ENCODE assay signal across 10 mouse cellular contexts in genomic region chr5:111054848-111055428, GRCm38 (mm10).
DNase-seq lines count a peak whose midpoint lies in the region; ATAC-seq lines count a peak whose summit lies in the region.
"Had no signal": no experiment of that assay in that cellular context is flagged by ENCODE, and none has a peak within 500 bp of the region (broad histone marks: within the 10 kb centered on the region; RNA-seq: fewer than 3 reads in every experiment).

No protein-coding gene starts in this region.

- peak overlapping the region; percentile 48 for H3K4me2 ChIP-seq in lung, embryonic 16.5 days (ENCODE audit: low read depth, low read length)
- H3K4me2 ChIP-seq in forebrain, embryonic 16.5 days (ENCODE audit: low read length): peak overlapping the region; percentile 46
- peak overlapping the region; percentile 22; the same call in 1 of the 2 replicates for H3K4me2 ChIP-seq in stomach, embryonic 16.5 days (ENCODE audit: low read depth, low read length)

- peak overlapping the region; percentile 14; the same call in 1 of the 2 replicates for H3K4me3 ChIP-seq in lung, embryonic 16.5 days (ENCODE audit: low read length)
- H3K4me3 ChIP-seq in forebrain, embryonic 16.5 days (replicated peaks; ENCODE audit: low read length): peak overlapping the region; percentile 13; the same call in 1 of the 2 replicates
- no peak overlapping the region for H3K4me3 ChIP-seq in midbrain, embryonic 10.5 days
- H3K4me3 ChIP-seq in stomach, embryonic 16.5 days (replicated peaks; ENCODE audit: low read length): no peak overlapping the region

- 22% methylated on average over 17 of the region's 17 CpGs for WGBS in lung, embryonic 16.5 days
- 14% methylated on average over 17 of the region's 17 CpGs for WGBS in forebrain, embryonic 16.5 days
- WGBS in midbrain, embryonic 10.5 days: 75% methylated on average over 17 of the region's 17 CpGs
- 31% methylated on average over 17 of the region's 17 CpGs for WGBS in stomach, embryonic 16.5 days

- H3K9ac ChIP-seq in lung, embryonic 16.5 days (ENCODE audit: low read length): 0 out of 2 replicates have a peak overlapping the region, but pooled peaks have one; percentile 22
- H3K9ac ChIP-seq in forebrain, embryonic 16.5 days (replicated peaks; ENCODE audit: low read depth, low read length): peak overlapping the region; percentile 31
- no peak overlapping the region for H3K9ac ChIP-seq in stomach, embryonic 16.5 days (ENCODE audit: low read length)

- H3K36me3 ChIP-seq in lung, embryonic 16.5 days (ENCODE audit: control insufficient read depth, insufficient read depth, low read length): no peaks in the 10 kb centered on the region
- no peaks in the 10 kb centered on the region for H3K36me3 ChIP-seq in forebrain, embryonic 16.5 days (ENCODE audit: control insufficient read depth, insufficient read depth)
- no peaks in the 10 kb centered on the region for H3K36me3 ChIP-seq in midbrain, embryonic 10.5 days
- no peaks in the 10 kb centered on the region for H3K36me3 ChIP-seq in stomach, embryonic 16.5 days (ENCODE audit: control insufficient read depth, insufficient read depth, low read length)

- H3K4me1 ChIP-seq in lung, embryonic 16.5 days (replicated peaks; ENCODE audit: control insufficient read depth, insufficient read depth, low read length): peaks cover 38% of the 10 kb centered on the region
- peaks cover 75% of the 10 kb centered on the region for H3K4me1 ChIP-seq in forebrain, embryonic 16.5 days (replicated peaks; ENCODE audit: control insufficient read depth, insufficient read depth, low read length)
- peaks cover 67% of the 10 kb centered on the region for H3K4me1 ChIP-seq in midbrain, embryonic 10.5 days
- peaks cover 21% of the 10 kb centered on the region for H3K4me1 ChIP-seq in stomach, embryonic 16.5 days (ENCODE audit: control insufficient read depth, insufficient read depth, low read length)

- H3K27ac ChIP-seq in lung, embryonic 16.5 days (ENCODE audit: low read length): no peak overlapping the region; the same call in 1 of the 2 replicates
- H3K27ac ChIP-seq in forebrain, embryonic 16.5 days (ENCODE audit: low read length): peak overlapping the region; percentile 84
- peak overlapping the region; percentile 76 for H3K27ac ChIP-seq in midbrain, embryonic 10.5 days (replicated peaks)
- no peak overlapping the region for H3K27ac ChIP-seq in stomach, embryonic 16.5 days (ENCODE audit: low read length)

- no peaks in the 10 kb centered on the region for H3K27me3 ChIP-seq in lung, embryonic 16.5 days (ENCODE audit: control insufficient read depth, insufficient read depth, low read depth, low read length)
- no peaks in the 10 kb centered on the region for H3K27me3 ChIP-seq in forebrain, embryonic 16.5 days (replicated peaks; ENCODE audit: control insufficient read depth, insufficient read depth, low read length)
- peaks cover 12% of the 10 kb centered on the region; the same call in 1 of the 2 replicates for H3K27me3 ChIP-seq in midbrain, embryonic 10.5 days (ENCODE audit: low read depth, poor library complexity, severe bottlenecking)
- H3K27me3 ChIP-seq in stomach, embryonic 16.5 days (ENCODE audit: control insufficient read depth, insufficient read depth, low read length): no peaks in the 10 kb centered on the region

- ATAC-seq in lung, embryonic 16.5 days (ENCODE audit: low read depth): no peak
- ATAC-seq in forebrain, embryonic 16.5 days: no peak
- ATAC-seq in stomach, embryonic 16.5 days (ENCODE audit: insufficient read depth, low FRiP score): no peak

- intact Hi-C loops in left cerebral cortex, postnatal 10 days (cut with DNase I): no loop called here
- intact Hi-C loops in gastrocnemius, postnatal 36 days (cut with DNase I): no loop called here

- no peaks in the 10 kb centered on the region for H3K9me3 ChIP-seq in lung, embryonic 16.5 days (ENCODE audit: control insufficient read depth, low read length)
- H3K9me3 ChIP-seq in forebrain, embryonic 16.5 days (ENCODE audit: control insufficient read depth, low read length): no peaks in the 10 kb centered on the region
- no peaks in the 10 kb centered on the region for H3K9me3 ChIP-seq in midbrain, embryonic 10.5 days (replicated peaks)
- H3K9me3 ChIP-seq in stomach, embryonic 16.5 days (replicated peaks; ENCODE audit: control insufficient read depth, low read length): no peaks in the 10 kb centered on the region

- DNase-seq in lung, postnatal 10 days: no peak
- DNase-seq in midbrain, embryonic 10.5 days (ENCODE audit: low spot score): no peak
- no peak for DNase-seq in left cerebral cortex, postnatal 10 days (ENCODE audit: extremely low spot score in 1 of 2, low spot score in 2 of 2)
- no peak for DNase-seq in gastrocnemius, postnatal 36 days
- no peak for DNase-seq in heart, adult 18-20 months
- DNase-seq: adrenal gland, postnatal 14 days; thymus, postnatal 25 days had no signal

Comparison
In these comparisons a context has a peak if more than half of its experiments do, and no peak if none do; other contexts are left out.
1. H3K27ac ChIP-seq: peak in forebrain, embryonic 16.5 days (single experiment) and midbrain, embryonic 10.5 days (single experiment); none in lung, embryonic 16.5 days (single experiment) and stomach, embryonic 16.5 days (single experiment).
2. H3K4me3 ChIP-seq: peak in lung, embryonic 16.5 days (single experiment) and forebrain, embryonic 16.5 days (single experiment); none in midbrain, embryonic 10.5 days (single experiment) and stomach, embryonic 16.5 days (single experiment).
3. Peak in every context shown above with its lines, with median percentiles within 50 percentile points of each other: H3K4me2 ChIP-seq.